Mouse (Mus musculus) forebrain, embryonic 12.5 days (tissue): Measurements from ENCODE around the gene Cryzl1. TPM values are rescaled to one million over a fixed set of nuclear protein-coding genes. Genes with fewer than 3 reads are reported as not detected.

ENCODE experiments used
- ATAC-seq: fragments of 200-750 bp; cut with Nextera tagmentation; 2 replicates; pipeline ENCODE4 v1.8.0; 2017; ENCODE audit warnings: moderate TSS enrichment; ENCODE audit not compliant: low FRiP score
- H3K27ac ChIP-seq: fragments of 300-500 bp; sonication (generic); 2 replicates; pipeline ENCODE4 v1.5.1; 2016; ENCODE audit warnings: mild to moderate bottlenecking
- H3K27me3 ChIP-seq: fragments of 300-500 bp; sonication (generic); 2 replicates; pipeline ENCODE4 v1.6.1; 2016; ENCODE audit warnings: mild to moderate bottlenecking
- H3K36me3 ChIP-seq: fragments of 300-500 bp; sonication (generic); replicated peaks from 2 replicates; pipeline ENCODE4 v1.6.1; 2016; ENCODE audit warnings: mild to moderate bottlenecking
- H3K4me1 ChIP-seq: fragments of 300-500 bp; sonication (generic); 2 replicates; pipeline ENCODE4 v1.6.1; 2016
- H3K4me2 ChIP-seq: fragments of 300-500 bp; sonication (generic); 2 replicates; pipeline ENCODE4 v1.6.1; 2016; ENCODE audit warnings: mild to moderate bottlenecking, moderate library complexity
- H3K4me3 ChIP-seq: fragments of 300-500 bp; sonication (generic); replicated peaks from 2 replicates; pipeline ENCODE4 v1.5.1; 2016; ENCODE audit warnings: mild to moderate bottlenecking
- H3K9ac ChIP-seq: fragments of 300-500 bp; sonication (generic); 2 replicates; pipeline ENCODE4 v1.6.1; 2016; ENCODE audit warnings: mild to moderate bottlenecking
- H3K9me3 ChIP-seq: fragments of 300-500 bp; sonication (generic); 2 replicates; pipeline ENCODE4 v1.6.1; 2016
- WGBS: fragments of 180-500 bp; shearing (Covaris S2); methylation state at CpG from one replicate; pipeline ENCODE4 v1.1.7; 2016; 5-methylcytosine and 5-hydroxymethylcytosine counted together
- polyA plus RNA-seq: library from polyadenylated mRNA; unstranded; fragments of >200 nt; fragmentation: Nextera tagmentation; extraction: Ambion mirVana; gene quantifications from 2 replicates; pipeline ENCODE4 v1.2.1, GENCODE M21; 2016

Gene Cryzl1
- polyA plus RNA-seq, result 76.7 and 79.5 TPM in 2 replicates

DNA sequence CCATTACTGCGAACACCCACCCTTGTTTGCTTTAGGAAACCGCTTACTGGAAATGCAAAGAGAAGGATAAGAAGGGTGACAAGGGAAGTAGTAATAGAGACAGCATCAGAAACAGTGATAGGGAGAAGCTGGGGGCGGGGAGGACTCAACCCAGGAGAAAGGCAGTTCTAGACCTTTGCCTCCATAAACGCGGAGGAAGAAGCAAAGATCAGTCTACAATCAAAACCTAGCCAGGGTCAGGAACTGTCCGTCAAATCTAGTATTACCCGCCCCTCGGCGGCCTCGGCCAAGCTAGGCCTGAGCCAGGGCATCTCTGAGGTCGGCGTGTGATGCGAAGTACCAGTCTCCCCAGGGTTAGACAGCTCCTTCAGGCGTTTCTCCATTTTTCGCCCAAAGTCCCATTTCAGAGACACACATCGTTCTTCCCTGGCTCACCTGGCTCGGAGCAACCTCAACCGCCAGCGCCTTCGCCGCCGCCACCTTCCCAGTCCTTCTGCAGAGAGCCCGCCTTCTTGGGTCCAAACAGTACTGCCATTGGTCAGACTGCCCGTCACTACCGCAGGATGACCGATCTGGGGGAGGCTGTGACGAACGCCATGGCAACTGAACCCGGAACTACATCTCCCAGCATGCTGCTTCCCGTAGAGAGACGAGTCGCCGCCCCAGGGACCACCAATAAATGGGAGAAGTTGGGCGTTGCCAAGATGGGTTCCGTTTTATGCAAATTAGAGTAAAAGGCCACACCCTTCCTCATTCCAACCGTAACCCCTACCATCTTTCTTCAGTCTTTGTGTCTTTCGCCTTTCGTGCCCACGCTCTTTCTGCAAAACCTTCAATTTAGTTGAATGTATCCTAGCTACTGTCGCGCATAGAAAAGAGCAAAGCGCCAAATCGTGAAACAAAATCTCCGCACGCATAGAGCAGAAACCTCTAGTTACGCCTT lies at the start of gene Cryzl1:
Gene Cryzl1, minus strand, starts transcription at position 853 of the 943 bp plus-strand sequence.
- peak within 1 kb of the TSS; percentile 98 for H3K9ac ChIP-seq
- H3K4me1 ChIP-seq, result peaks cover 31% of the 10 kb centered on the region
- no peaks in the 10 kb centered on the region for H3K9me3 ChIP-seq
- H3K27me3 ChIP-seq, result no peaks in the 10 kb centered on the region
- peak within 1 kb of the TSS; percentile 68 for H3K4me2 ChIP-seq
- peak within 1 kb of the TSS; percentile 96 for H3K4me3 ChIP-seq
- WGBS, result 2% methylated on average over 46 of the region's 46 CpGs
- H3K27ac ChIP-seq, result peak within 1 kb of the TSS; percentile 95
- H3K36me3 ChIP-seq, result 0 out of 2 replicates have a peak, but pooled peaks cover 4% of the 10 kb centered on the region
- ATAC-seq, result peak; percentile 95

DNA sequence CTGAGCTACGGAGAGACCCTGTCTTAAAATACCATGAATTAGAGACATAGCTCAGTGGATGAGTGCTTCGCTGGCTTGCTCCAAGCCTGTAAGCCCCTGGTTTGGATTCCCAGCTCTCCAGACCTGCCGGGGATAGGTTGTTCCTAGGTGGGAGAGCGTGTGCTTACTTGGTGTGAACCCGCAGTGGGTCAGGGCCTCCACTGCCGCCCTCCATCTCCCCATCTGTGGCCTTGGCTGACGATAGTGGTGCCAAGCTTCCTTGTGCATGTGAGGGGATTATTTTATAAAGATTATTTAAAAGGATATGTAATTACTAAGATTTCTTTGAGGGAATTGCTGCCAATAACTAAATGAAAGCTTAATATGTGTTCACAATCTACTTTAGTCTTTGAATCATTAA lies 43.8 kb upstream of the Cryzl1 start:
- Histone ChIP-seq H3K36me3 (no peaks in the 10 kb centered on the region), H3K9me3 (no peaks in the 10 kb centered on the region), H3K4me1 (peaks cover 30% of the 10 kb centered on the region), H3K4me2 (no peak overlapping the region), H3K27me3 (no peaks in the 10 kb centered on the region), H3K4me3 (no peak overlapping the region), H3K27ac (no peak overlapping the region), H3K9ac (no peak overlapping the region)
- no peak for ATAC-seq
- WGBS, result 87% methylated on average over 7 of the region's 7 CpGs

DNA sequence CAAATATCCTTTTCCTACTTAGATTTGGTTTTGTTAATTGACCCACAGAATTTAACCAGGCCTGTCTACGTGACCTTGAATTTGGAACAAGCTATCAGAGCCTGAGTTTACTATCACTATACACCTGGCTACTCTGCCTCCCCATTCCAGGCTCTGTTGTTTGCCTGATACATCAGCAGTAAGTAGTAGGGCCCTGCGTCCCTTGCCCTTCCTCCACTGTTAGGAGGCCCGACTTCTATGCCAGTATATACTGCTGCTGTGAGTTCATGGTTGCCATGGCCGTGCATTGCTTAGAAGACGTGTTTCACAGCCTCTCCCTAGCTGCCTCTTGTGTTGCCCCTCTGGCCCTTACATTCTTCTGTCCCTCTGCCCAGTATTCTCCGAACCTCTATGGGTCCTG lies 42.6 kb upstream of the Cryzl1 start:
- H3K36me3 ChIP-seq, result no peaks in the 10 kb centered on the region
- H3K4me3 ChIP-seq, result no peak overlapping the region
- peak overlapping the region; percentile 69; the same call in 1 of the 2 replicates for H3K27ac ChIP-seq
- no peaks in the 10 kb centered on the region for H3K9me3 ChIP-seq
- H3K27me3 ChIP-seq, result no peaks in the 10 kb centered on the region
- no peak overlapping the region for H3K4me2 ChIP-seq
- H3K9ac ChIP-seq, result no peak overlapping the region
- peaks cover 35% of the 10 kb centered on the region for H3K4me1 ChIP-seq
- ATAC-seq, result 0 out of 2 replicates have a peak, but pooled peaks have one; percentile 40
- WGBS, result 72% methylated on average over 6 of the region's 6 CpGs

- no peaks in the 10 kb centered on the region for H3K36me3 ChIP-seq
- H3K4me3 ChIP-seq, result no peak overlapping the region
- peak; percentile 85 for ATAC-seq
- H3K9me3 ChIP-seq, result no peaks in the 10 kb centered on the region
- H3K9ac ChIP-seq, result peak overlapping the region; percentile 21; the same call in 1 of the 2 replicates
- peak overlapping the region; percentile 69 for H3K27ac ChIP-seq
- peaks cover 38% of the 10 kb centered on the region for H3K4me1 ChIP-seq
- WGBS, result 12% methylated on average over 5 of the region's 5 CpGs
- peak overlapping the region; percentile 31 for H3K4me2 ChIP-seq
- H3K27me3 ChIP-seq, result no peaks in the 10 kb centered on the region
Observed at GRCm38 (mm10) chr16:91770662-91771061, 41.9 kb upstream of the Cryzl1 start.

DNA sequence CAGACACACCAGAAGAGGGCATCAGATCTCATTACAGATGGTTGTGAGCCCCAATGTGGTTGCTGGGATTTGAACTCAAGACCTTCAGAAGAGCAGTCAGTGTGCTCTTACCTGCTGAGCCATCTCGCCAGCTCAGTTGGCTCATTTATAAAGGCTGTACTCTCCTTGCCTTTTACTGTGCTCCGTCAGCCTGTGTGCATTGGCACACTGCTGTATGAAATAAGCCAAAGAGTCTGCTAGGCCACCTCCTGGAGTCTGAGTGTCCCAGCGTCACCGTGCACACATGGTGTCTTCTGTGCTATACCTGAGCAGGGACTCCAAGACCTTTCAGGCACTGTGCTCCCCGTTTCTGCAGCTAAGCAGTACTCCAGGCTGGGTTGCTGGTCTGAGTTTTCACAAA lies 41.1 kb upstream of the Cryzl1 start:
- WGBS, result 79% methylated on average over 5 of the region's 5 CpGs
- no peak for ATAC-seq
- H3K27me3 ChIP-seq, result no peaks in the 10 kb centered on the region
- H3K36me3 ChIP-seq, result no peaks in the 10 kb centered on the region
- H3K4me1 ChIP-seq, result peaks cover 40% of the 10 kb centered on the region
- H3K9ac ChIP-seq, result no peak overlapping the region
- no peak overlapping the region for H3K4me3 ChIP-seq
- H3K9me3 ChIP-seq, result no peaks in the 10 kb centered on the region
- peak overlapping the region; percentile 69; the same call in 1 of the 2 replicates for H3K27ac ChIP-seq
- H3K4me2 ChIP-seq, result no peak overlapping the region

- Histone ChIP-seq H3K27me3 (no peaks in the 10 kb centered on the region), H3K9ac (no peak overlapping the region), H3K9me3 (no peaks in the 10 kb centered on the region), H3K4me3 (no peak overlapping the region), H3K36me3 (no peaks in the 10 kb centered on the region), H3K4me1 (peaks cover 52% of the 10 kb centered on the region), H3K4me2 (no peak overlapping the region), H3K27ac (no peak overlapping the region)
- no peak for ATAC-seq
- WGBS, result 97% methylated on average over 6 of the region's 6 CpGs
Observed at GRCm38 (mm10) chr16:91768586-91768985, 39.8 kb upstream of the Cryzl1 start.

GRCm38 (mm10) chr16:91767165-91767701 lies 38.5 kb upstream of the Cryzl1 start:
- ATAC-seq, result no peak
- Histone ChIP-seq H3K27me3 (no peaks in the 10 kb centered on the region), H3K4me2 (no peak overlapping the region), H3K4me1 (peaks cover 60% of the 10 kb centered on the region), H3K9ac (no peak overlapping the region), H3K9me3 (no peaks in the 10 kb centered on the region), H3K36me3 (no peaks in the 10 kb centered on the region), H3K4me3 (no peak overlapping the region), H3K27ac (no peak overlapping the region)
- WGBS, result 91% methylated on average over 11 of the region's 11 CpGs

DNA sequence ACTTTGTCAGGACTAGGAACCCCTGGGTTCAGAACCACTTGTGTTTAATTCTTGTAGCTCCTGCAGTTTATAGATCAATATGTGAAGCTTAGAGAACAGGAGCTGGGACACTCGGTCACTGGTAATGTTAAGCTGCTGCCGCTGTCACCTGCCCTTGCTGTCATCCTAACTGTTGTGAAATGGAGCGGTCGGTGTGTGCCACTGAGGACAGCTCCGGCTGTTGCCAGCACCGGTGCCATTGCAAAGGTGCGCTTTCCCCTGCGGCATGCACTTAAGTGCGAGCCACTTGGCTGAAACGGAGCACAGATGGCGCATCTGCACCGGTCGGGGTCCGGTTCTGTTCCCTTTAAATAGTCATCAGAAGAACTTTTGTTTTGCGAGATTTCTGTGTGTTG lies 37.0 kb upstream of the Cryzl1 start:
- Histone ChIP-seq H3K9me3 (no peaks in the 10 kb centered on the region), H3K27me3 (no peaks in the 10 kb centered on the region), H3K4me1 (peaks cover 60% of the 10 kb centered on the region), H3K36me3 (no peaks in the 10 kb centered on the region), H3K27ac (no peak overlapping the region), H3K4me3 (no peak overlapping the region), H3K4me2 (no peak overlapping the region), H3K9ac (no peak overlapping the region)
- 90% methylated on average over 15 of the region's 15 CpGs for WGBS
- no peak for ATAC-seq

DNA sequence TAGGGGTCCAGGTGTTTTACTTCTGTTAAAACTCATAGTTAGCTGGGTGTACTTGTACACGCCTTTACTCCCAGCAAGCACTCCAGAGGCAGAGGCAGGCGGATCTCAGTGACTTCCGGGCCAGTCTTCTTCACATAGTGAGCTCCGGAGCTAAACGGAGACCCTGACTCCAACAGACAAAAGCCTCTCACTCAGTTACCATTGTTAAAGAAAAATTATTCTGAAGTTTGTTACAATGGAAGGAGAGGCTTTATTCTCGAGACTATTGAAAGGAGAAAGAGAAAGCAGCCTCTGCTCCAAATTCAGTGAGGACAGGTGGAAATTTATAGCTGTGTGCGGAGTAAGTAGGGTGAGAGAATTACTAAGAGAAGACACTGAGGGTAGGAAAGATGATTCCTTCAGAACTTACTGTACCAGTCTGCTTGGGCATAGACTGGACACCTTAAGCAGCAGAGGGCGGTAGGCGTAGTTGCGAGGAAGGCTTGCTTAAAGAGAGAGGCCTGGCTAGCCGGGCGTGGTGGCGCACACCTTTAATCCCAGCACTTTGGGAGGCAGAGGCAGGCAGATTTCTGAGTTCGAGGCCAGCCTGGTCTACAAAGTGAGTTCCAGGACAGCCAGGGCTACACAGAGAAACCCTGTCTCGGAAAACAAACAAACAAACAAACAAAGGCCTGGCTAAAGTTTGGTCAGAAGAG lies 36.5 kb upstream of the Cryzl1 start:
- peaks cover 57% of the 10 kb centered on the region for H3K4me1 ChIP-seq
- H3K27me3 ChIP-seq, result no peaks in the 10 kb centered on the region
- no peak overlapping the region for H3K9ac ChIP-seq
- no peak for ATAC-seq
- H3K9me3 ChIP-seq, result no peaks in the 10 kb centered on the region
- H3K36me3 ChIP-seq, result no peaks in the 10 kb centered on the region
- H3K4me2 ChIP-seq, result no peak overlapping the region
- 86% methylated on average over 15 of the region's 15 CpGs for WGBS
- H3K27ac ChIP-seq, result no peak overlapping the region
- H3K4me3 ChIP-seq, result no peak overlapping the region

- H3K36me3 ChIP-seq, result no peaks in the 10 kb centered on the region
- H3K4me2 ChIP-seq, result no peak overlapping the region
- no peaks in the 10 kb centered on the region for H3K9me3 ChIP-seq
- no peak overlapping the region for H3K4me3 ChIP-seq
- no peak overlapping the region for H3K27ac ChIP-seq
- no peak overlapping the region for H3K9ac ChIP-seq
- peaks cover 51% of the 10 kb centered on the region for H3K4me1 ChIP-seq
- ATAC-seq, result no peak
- WGBS, result 76% methylated on average over 6 of the region's 6 CpGs
- no peaks in the 10 kb centered on the region for H3K27me3 ChIP-seq
Observed at GRCm38 (mm10) chr16:91764414-91764813, 35.6 kb upstream of the Cryzl1 start.

- Histone ChIP-seq H3K27me3 (no peaks in the 10 kb centered on the region), H3K4me1 (peaks cover 51% of the 10 kb centered on the region), H3K36me3 (no peaks in the 10 kb centered on the region), H3K4me3 (no peak overlapping the region), H3K27ac (no peak overlapping the region), H3K9ac (no peak overlapping the region), H3K4me2 (no peak overlapping the region), H3K9me3 (no peaks in the 10 kb centered on the region)
- WGBS, result 68% methylated on average over 6 of the region's 6 CpGs
- no peak for ATAC-seq
Observed at GRCm38 (mm10) chr16:91763975-91764374, 35.2 kb upstream of the Cryzl1 start.

DNA sequence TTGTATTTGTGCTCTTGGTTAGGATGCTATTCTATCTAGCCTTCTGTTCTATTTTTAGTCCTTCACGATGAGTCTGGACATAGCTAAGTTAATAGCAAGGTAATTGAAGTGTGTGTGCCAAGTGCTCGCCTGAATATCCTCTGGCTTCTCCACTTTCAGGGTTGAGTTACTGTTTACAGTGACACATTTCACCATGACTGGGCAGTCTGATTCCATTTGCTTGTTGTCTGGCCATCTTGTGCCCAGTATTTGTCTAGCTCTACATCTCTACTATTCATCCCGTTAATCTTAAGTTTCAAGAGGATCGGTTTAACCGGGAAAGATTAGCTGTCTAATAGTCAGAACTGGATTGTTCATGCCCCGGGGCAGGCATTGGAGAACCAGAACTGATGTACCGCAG lies 33.7 kb upstream of the Cryzl1 start:
- H3K9ac ChIP-seq, result no peak overlapping the region
- H3K4me1 ChIP-seq, result peaks cover 46% of the 10 kb centered on the region
- no peaks in the 10 kb centered on the region for H3K36me3 ChIP-seq
- WGBS, result 81% methylated on average over 7 of the region's 7 CpGs
- no peak for ATAC-seq
- no peak overlapping the region for H3K4me2 ChIP-seq
- no peaks in the 10 kb centered on the region for H3K9me3 ChIP-seq
- no peak overlapping the region for H3K27ac ChIP-seq
- H3K4me3 ChIP-seq, result no peak overlapping the region
- H3K27me3 ChIP-seq, result no peaks in the 10 kb centered on the region
